Mouse (Mus musculus) ZHBTc4 (cell line): ENCODE measurements at regions not wholly inside any gene's neighbourhood (a gene's known extent, or its start where the extent isn't known, plus 50 kb on each side); places are given as distances from the start of the nearest gene placed in this dataset.

Experiments used
- DNase-seq: peaks from one replicate; pipeline ENCODE4 v3.0.0-alpha.2; 2011; ENCODE audit warnings: low read depth, low spot score

GRCm38 (mm10) chr4:124542696-124543095, 67.9 kb downstream of the 3100002H09Rik start:
- no peak for DNase-seq

GRCm38 (mm10) chr4:124538471-124538870, 72.1 kb downstream of the 3100002H09Rik start:
- no peak for DNase-seq

DNA sequence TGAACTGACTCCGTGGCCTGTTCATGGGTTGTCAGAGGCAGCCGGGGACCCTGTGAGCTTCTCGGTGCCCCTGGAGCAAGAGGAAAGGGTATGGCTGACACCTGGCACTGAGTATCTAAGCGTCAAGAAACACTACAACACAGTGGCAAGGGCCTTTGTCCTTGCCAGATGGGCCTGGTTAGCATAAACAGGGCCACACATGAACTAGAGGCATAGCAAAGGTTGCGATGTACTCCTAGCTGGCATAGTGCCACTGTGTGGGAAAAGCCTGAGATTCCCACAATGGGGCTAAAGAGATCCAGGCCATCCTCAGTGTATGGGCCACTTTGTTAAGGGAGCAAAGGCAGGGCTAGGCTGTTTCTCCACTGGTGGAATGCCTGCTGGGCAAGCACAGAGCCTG, 72.9 kb downstream of the 3100002H09Rik start:
- no peak for DNase-seq

- no peak for DNase-seq
These were observed 77.0 kb downstream of the 3100002H09Rik start for GRCm38 (mm10) chr4:124533614-124534013.

DNA sequence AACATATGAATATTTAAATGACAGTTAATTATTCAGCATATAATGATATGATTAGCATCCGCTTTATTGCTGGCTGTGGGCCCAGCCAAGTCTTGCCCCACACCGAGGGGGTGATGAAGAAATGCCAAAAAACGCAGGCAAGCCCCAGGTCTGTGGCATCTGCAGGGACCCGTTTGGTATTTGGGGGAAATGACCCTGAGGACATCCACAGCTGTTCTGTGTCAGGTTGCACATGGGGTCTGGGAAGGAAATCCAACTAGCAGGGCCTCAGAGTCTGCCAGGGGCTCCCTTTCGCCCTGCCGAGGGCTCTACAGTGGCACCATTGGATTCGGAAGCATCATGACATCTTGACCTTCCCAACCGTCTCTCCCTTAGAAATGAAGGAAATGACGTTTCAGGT, 80.0 kb downstream of the 3100002H09Rik start:
- no peak for DNase-seq

GRCm38 (mm10) chr4:124526822-124527221, 83.8 kb downstream of the 3100002H09Rik start:
- no peak for DNase-seq

GRCm38 (mm10) chr4:124526362-124526761, 84.2 kb downstream of the 3100002H09Rik start:
- no peak for DNase-seq

DNA sequence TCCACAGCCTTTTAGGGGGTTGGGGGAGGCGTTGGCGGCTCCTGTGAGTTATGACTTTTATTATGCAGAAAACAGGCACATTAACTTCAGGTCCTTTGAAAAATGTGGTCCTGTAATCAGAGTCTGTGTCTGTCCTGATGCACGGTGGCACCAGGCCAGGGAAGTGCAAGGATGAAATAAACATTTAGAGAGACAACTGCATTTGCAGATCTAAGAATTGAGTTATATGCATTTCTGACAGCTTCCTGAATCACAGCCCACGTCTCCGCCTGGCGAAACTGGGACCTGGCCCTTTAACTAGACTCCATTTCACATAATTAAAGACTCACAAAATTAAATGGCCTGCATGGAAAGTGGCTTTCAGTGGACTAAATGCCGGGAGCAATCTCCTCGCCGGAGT, 90.3 kb downstream of the 3100002H09Rik start:
- no peak for DNase-seq

GRCm38 (mm10) chr4:124511761-124512160, 98.8 kb downstream of the 3100002H09Rik start:
- no peak for DNase-seq

GRCm38 (mm10) chr4:124510816-124511215, 99.8 kb downstream of the 3100002H09Rik start:
- DNase-seq, result no peak

DNA sequence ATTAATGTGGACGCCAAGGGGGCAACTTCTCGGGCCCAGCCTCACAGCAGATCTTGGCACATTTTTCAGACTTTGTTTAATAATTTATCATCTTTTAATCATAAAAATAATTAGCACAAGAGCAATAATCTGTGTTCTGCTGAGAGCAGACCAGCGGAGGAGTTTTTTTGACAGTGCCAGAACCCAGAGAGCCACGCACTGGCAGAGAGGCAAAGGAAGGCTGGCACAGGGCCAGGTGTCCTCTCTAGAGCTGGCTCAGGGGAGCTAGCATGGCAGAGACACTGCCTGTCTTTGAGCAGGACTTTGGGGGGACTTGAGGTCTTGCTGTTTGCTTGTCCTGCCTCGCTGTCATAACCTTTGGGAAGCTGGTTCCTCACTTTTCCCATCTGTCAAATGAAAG, 100.9 kb downstream of the 3100002H09Rik start:
- DNase-seq, result no peak

DNA sequence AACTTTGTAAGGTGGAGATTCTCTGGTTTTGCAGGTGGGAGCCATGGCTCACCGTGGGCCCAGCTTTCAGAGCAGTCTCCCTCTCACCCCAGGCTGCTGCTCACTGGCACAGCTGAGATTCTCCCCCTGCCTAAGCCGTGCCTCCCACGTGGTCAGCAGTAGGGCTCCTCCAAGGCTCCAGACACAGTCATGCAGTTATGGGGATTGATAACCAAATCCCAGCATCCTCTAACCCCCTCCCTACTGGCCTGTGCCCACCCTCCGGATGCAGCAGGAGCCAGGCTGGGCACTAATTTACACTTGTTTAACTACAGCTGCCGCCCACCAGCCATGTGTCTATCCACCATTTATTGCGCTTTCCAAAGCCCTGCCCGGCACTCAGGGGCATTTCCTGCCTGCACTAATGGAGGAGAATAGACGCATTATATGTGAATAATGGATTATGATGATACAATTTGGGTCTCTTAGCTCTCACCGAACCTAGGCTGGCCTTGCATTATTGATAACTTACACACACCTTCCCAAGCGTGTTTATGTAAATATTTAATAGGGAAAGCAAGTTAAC, 104.4 kb downstream of the 3100002H09Rik start:
- DNase-seq, result no peak

GRCm38 (mm10) chr4:124501785-124502184, 108.8 kb downstream of the 3100002H09Rik start:
- DNase-seq, result peak; percentile 46

DNA sequence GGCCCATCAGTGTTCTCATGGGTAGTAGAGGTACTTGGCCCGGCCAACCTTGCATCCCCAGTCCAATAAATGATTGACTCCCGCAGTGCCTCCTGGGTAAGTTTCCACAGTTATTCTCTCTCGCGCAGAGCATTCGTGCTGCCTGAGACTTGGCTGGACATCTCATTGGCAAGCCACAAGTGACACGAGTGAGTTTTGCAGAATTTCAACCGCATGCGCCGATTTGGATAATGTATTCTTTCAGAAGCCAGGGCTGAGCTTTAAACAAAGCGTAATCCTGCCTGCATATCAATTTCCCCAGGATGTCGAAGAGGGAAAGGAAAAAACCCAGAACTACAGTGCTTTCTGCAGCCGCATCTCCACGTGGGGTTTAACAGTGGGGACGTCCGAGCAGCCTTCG, 112.6 kb downstream of the 3100002H09Rik start:
- DNase-seq, result peak; percentile 26

GRCm38 (mm10) chr4:124485941-124486581, 124.5 kb downstream of the 3100002H09Rik start:
- peak; percentile 89 for DNase-seq

- DNase-seq, result peak; percentile 54
These were observed 125.7 kb downstream of the 3100002H09Rik start for GRCm38 (mm10) chr4:124484613-124485586.

GRCm38 (mm10) chr4:124477870-124478301, 132.7 kb downstream of the 3100002H09Rik start:
- no peak for DNase-seq

- no peak for DNase-seq
These were observed 133.2 kb downstream of the 3100002H09Rik start for GRCm38 (mm10) chr4:124477359-124477868.

- no peak for DNase-seq
These were observed 145.3 kb downstream of the 3100002H09Rik start for GRCm38 (mm10) chr4:124465229-124465820.

DNA sequence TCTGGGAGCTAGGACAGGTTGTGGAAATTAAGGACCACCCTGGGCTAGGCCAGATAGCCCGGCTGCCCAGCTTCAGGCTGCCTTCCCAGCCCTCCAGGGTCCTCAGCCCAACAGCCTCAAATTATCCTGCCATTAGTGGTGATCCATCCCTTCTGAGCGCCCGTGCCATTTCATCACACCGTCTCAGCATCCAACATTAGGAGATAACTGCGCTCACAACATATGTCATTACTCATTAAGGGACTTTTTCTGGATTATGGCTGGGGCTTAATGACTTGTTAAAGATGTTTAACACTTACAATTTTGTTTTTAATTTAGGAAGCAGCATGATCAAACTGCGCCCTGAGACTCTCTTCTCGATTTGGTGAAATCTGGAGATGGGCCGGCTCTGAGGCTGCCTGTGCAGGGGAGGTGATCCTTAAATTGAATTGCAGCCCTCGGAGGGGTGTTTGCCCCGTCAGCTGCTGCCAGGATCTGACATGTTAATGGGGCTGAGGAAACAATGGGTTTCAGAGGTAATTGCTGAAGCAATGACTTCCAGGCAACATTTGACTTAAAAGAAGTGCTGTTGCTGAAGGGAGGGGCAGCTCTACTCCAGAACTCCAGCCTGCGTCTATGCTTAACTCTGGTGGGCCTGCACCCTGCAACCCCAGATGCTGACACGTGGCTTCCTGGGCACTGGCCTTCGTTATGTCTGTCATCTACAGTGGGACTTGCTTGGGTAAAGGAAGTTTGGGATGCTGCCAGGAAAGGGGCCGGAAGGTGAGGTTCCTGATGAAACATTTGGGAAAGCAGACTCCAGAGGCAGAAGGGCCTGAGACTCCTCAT, 154.9 kb downstream of the 3100002H09Rik start:
- DNase-seq, result no peak

DNA sequence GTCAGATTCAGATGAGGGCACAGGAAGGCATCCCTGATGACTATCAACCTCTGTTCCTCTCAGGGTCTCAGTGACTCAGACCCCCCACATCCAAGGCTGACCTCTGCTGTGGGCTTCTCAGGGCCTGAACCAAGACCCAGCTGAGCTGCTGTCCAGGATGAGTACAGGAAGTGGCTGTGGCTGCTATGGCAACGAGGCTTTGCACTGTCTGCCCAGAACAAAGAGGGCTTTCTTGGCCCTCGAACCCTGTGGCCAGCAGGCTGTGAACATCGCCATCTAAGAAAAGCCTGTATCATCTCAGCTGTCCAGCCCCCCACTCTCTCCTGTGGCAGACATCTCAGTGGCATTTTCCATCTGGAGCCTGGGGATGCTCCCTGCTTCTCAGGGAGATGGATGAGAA, 159.5 kb downstream of the 3100002H09Rik start:
- DNase-seq, result no peak
